Mouse (Mus musculus): ENCODE measurements around the gene S100a4. TPM values are rescaled to one million over a fixed set of nuclear protein-coding genes. Genes with fewer than 3 reads are reported as not detected.

S100a4 gene
- polyA plus RNA-seq, 1 experiment from 2014 or later: 18.3 TPM

DNA sequence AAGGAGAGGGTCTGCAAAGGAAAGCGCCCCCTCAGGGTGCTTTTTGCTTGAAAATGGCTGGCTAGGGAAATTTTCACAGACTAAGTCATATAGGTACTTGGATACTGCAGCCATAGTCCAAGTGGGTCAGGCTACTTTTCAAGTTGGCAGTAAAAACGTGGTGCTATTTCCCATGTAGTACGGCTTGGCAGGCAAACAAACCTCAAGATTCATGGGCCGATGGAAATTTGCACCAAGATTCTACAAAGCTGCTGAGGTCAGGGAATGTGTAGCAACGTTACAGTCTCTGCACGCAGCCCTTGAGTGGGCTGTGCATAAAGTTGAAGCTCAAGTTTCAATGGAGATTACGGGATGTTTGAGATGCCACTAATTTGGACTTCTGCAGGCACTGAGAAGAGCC, 24.1 kb upstream of the S100a4 start:
- Histone ChIP-seq H3K9me3 (replicated peaks; ENCODE audit: low read length) (no peaks in the 10 kb centered on the region), H3K9ac (ENCODE audit: low read depth, low read length) (no peak overlapping the region), H3K36me3 (ENCODE audit: insufficient read depth, low read length) (no peaks in the 10 kb centered on the region), H3K4me1 (replicated peaks; ENCODE audit: insufficient read depth, low read length) (no peaks in the 10 kb centered on the region), H3K27me3 (ENCODE audit: insufficient read depth, low read length) (no peaks in the 10 kb centered on the region), H3K4me3 (replicated peaks; ENCODE audit: low read depth, low read length) (no peak overlapping the region), H3K27ac (no peak overlapping the region), H3K4me2 (ENCODE audit: low read length) (no peak overlapping the region)
- ATAC-seq (replicated peaks; ENCODE audit: low FRiP score, low read depth) (no peak), DNase-seq (ENCODE audit: low spot score) (peak; percentile 65)
- WGBS: 23% methylated on average over 7 of the region's 7 CpGs
- TF ChIP-seq CTCF (IDR thresholded peaks at IDR 0.05; ENCODE audit: low read depth): no peak

DNA sequence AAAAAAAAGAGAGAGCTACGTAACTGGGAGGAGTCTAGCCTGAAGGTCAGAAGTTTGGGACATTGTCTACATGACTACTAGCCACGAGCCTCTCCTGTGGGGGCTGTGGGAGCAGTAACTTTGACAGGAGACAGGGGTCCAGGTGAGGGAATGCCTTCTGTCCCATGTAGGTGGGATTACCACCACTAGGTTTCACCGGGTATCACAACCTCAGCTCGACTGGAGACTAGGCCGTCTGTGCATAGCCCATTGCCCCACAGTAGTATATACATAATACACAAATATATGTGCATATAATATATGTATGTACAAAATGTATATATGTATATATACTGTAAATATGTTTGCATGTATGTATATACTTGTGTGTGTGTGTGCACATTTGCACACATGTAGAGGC, 22.4 kb upstream of the S100a4 start:
- TF ChIP-seq CTCF (IDR thresholded peaks at IDR 0.05; ENCODE audit: low read depth): no peak
- 93% methylated on average over 5 of the region's 5 CpGs for WGBS
- H3K9ac ChIP-seq (ENCODE audit: low read depth, low read length): no peak overlapping the region
- H3K4me2 ChIP-seq (ENCODE audit: low read length): no peak overlapping the region
- ATAC-seq (replicated peaks; ENCODE audit: low FRiP score, low read depth) (no peak), DNase-seq (ENCODE audit: low spot score) (no peak)
- H3K4me1 ChIP-seq (replicated peaks; ENCODE audit: insufficient read depth, low read length): no peaks in the 10 kb centered on the region
- no peak overlapping the region for H3K4me3 ChIP-seq (replicated peaks; ENCODE audit: low read depth, low read length)
- no peaks in the 10 kb centered on the region for H3K9me3 ChIP-seq (replicated peaks; ENCODE audit: low read length)
- H3K27me3 ChIP-seq (ENCODE audit: insufficient read depth, low read length): no peaks in the 10 kb centered on the region
- no peak overlapping the region for H3K27ac ChIP-seq
- no peaks in the 10 kb centered on the region for H3K36me3 ChIP-seq (ENCODE audit: insufficient read depth, low read length)

DNA sequence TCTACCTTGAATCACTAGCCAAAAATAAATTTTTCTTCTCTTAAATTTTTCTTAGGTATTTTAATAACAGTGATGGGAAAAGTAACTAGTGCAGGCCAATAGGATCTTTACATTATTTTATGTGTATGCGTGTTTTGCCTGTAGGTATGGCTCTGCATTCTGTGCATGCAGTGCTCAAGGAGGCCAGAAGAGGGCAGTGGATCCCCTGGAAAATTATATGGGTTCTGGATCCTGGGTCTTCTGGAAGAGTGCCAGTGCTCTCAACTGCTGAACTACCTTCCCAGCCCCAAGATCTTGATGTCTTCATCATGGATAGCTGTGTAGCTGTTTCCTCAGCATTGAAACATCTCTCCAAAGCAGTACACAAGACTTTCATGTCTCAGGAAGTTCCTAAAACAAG, 21.4 kb upstream of the S100a4 start:
- ATAC-seq (replicated peaks; ENCODE audit: low FRiP score, low read depth) (no peak), DNase-seq (ENCODE audit: low spot score) (no peak)
- no peaks in the 10 kb centered on the region for H3K27me3 ChIP-seq (ENCODE audit: insufficient read depth, low read length)
- H3K4me3 ChIP-seq (replicated peaks; ENCODE audit: low read depth, low read length): no peak overlapping the region
- 100% methylated on average over 1 of the region's 1 CpGs for WGBS
- H3K9me3 ChIP-seq (replicated peaks; ENCODE audit: low read length): no peaks in the 10 kb centered on the region
- H3K9ac ChIP-seq (ENCODE audit: low read depth, low read length): no peak overlapping the region
- no peaks in the 10 kb centered on the region for H3K4me1 ChIP-seq (replicated peaks; ENCODE audit: insufficient read depth, low read length)
- no peak overlapping the region for H3K4me2 ChIP-seq (ENCODE audit: low read length)
- TF ChIP-seq CTCF (IDR thresholded peaks at IDR 0.05; ENCODE audit: low read depth): peak; percentile 52
- H3K36me3 ChIP-seq (ENCODE audit: insufficient read depth, low read length): no peaks in the 10 kb centered on the region
- H3K27ac ChIP-seq: no peak overlapping the region

DNA sequence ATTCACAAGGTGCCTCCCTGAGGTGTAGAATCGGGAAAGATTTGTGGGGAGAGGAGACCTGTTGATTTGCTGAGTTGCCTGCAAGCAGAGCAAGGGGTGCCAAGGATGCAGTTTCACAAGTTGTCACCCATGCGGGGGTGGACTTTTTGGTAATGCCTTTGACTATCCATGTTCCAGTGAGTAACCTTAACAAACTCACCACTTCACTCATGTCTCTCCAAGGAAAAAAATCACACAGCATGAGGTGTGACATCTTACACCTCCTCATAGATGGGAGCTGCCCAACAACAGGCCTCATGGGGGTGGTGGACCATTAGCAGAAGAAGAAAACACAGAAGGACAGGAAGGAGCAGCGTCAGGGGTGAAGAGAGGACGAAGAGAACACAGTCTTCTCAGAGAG, 21.0 kb upstream of the S100a4 start:
- no peak for ATAC-seq (replicated peaks; ENCODE audit: low FRiP score, low read depth)
- no peaks in the 10 kb centered on the region for H3K9me3 ChIP-seq (replicated peaks; ENCODE audit: low read length)
- no peak for TF ChIP-seq CTCF (IDR thresholded peaks at IDR 0.05; ENCODE audit: low read depth)
- H3K9ac ChIP-seq (ENCODE audit: low read depth, low read length): no peak overlapping the region
- no peak overlapping the region for H3K4me3 ChIP-seq (replicated peaks; ENCODE audit: low read depth, low read length)
- H3K4me2 ChIP-seq (ENCODE audit: low read length): no peak overlapping the region
- DNase-seq (ENCODE audit: low spot score): no peak
- H3K27ac ChIP-seq: no peak overlapping the region
- WGBS: 75% methylated on average over 4 of the region's 4 CpGs
- H3K27me3 ChIP-seq (ENCODE audit: insufficient read depth, low read length): no peaks in the 10 kb centered on the region
- no peaks in the 10 kb centered on the region for H3K4me1 ChIP-seq (replicated peaks; ENCODE audit: insufficient read depth, low read length)
- H3K36me3 ChIP-seq (ENCODE audit: insufficient read depth, low read length): no peaks in the 10 kb centered on the region

DNA sequence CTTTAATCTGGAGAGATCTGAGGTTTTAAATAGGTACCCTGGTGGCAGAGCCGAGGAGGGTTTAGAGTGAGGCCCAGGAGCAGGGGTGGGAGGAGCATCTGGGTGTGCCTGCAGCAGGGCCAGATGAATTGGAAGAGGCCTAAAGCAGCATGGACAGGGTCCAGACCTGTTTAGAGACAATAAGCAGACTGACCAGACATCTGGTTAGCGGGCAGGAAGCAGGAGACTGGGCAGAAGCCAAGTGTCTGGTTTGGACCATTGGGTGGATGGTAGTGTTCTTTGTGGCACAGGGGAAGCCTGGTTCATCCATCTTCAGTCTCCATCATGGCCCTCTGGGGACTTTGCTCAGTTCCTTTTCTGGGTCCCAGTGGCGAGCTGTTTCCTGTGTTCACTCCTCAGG, 19.7 kb upstream of the S100a4 start:
- Histone ChIP-seq H3K9ac (ENCODE audit: low read depth, low read length) (no peak overlapping the region), H3K9me3 (replicated peaks; ENCODE audit: low read length) (no peaks in the 10 kb centered on the region), H3K27me3 (ENCODE audit: insufficient read depth, low read length) (no peaks in the 10 kb centered on the region), H3K36me3 (ENCODE audit: insufficient read depth, low read length) (no peaks in the 10 kb centered on the region), H3K27ac (no peak overlapping the region), H3K4me1 (replicated peaks; ENCODE audit: insufficient read depth, low read length) (no peaks in the 10 kb centered on the region), H3K4me2 (ENCODE audit: low read length) (no peak overlapping the region), H3K4me3 (replicated peaks; ENCODE audit: low read depth, low read length) (no peak overlapping the region)
- no peak for TF ChIP-seq CTCF (IDR thresholded peaks at IDR 0.05; ENCODE audit: low read depth)
- 55% methylated on average over 3 of the region's 3 CpGs for WGBS
- ATAC-seq (replicated peaks; ENCODE audit: low FRiP score, low read depth): no peak
- DNase-seq (ENCODE audit: low spot score): no peak

DNA sequence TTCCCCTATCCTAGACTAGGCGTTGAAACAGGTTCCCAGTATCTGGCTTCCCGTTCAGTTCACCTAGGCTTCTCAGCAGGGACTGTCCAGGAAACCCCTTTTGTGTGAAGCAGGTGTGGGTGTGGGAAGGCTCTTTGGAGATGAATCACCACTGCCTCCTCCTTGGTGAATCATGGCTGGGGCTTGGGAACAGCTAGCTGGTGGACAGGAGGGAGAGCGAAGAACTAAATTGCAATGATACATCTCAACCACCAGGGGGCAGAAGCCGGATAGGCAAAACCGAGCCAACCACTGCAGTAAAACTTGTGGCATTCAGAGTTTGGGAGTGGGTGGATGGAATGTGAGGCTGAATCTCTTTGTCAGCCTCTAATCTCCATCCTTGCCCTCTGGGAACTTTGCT, 18.0 kb upstream of the S100a4 start:
- Histone ChIP-seq H3K9me3 (replicated peaks; ENCODE audit: low read length) (no peaks in the 10 kb centered on the region), H3K27me3 (ENCODE audit: insufficient read depth, low read length) (no peaks in the 10 kb centered on the region), H3K4me3 (replicated peaks; ENCODE audit: low read depth, low read length) (no peak overlapping the region), H3K9ac (ENCODE audit: low read depth, low read length) (no peak overlapping the region), H3K4me2 (ENCODE audit: low read length) (no peak overlapping the region), H3K36me3 (ENCODE audit: insufficient read depth, low read length) (no peaks in the 10 kb centered on the region), H3K27ac (0 out of 2 replicates have a peak overlapping the region, but pooled peaks have one; percentile 57), H3K4me1 (replicated peaks; ENCODE audit: insufficient read depth, low read length) (no peaks in the 10 kb centered on the region)
- TF ChIP-seq CTCF (IDR thresholded peaks at IDR 0.05; ENCODE audit: low read depth): peak; percentile 97
- 27% methylated on average over 5 of the region's 5 CpGs for WGBS
- DNase-seq (ENCODE audit: low spot score) (peak; percentile 95), ATAC-seq (replicated peaks; ENCODE audit: low FRiP score, low read depth) (peak; percentile 69; the same call in 1 of the 2 replicates)

DNA sequence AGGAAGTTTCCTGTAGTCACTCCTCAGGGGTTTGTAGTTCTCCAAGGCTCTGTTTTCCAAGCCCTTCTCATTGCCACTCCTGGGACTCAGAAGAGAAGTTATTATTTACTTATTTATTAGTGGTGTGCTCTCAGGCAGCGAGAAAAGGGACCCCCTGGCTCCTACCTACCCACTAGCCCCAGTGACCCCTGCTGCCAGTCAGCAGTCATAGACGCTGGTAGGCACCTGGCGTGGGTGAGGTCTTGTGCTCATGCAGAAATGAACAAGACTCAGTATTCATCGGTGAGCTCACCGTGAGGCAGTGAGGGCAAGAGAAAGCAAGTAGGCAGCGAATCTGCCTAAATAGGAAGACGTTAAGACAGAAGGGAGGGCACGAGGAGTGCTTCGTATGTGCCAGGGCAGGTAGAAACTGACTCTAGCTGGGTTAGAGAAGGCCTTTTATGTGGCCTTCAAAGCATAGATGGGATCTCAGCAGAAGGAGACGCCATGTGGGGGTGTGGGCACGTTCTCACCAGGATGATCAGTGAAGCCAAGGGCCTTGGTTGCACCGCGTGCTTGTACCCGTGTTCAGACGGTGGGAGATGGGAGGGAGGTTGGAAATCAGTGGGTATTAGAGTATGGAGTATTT, 17.4 kb upstream of the S100a4 start:
- no peak for DNase-seq (ENCODE audit: low spot score)
- 83% methylated on average over 15 of the region's 15 CpGs for WGBS
- TF ChIP-seq CTCF (IDR thresholded peaks at IDR 0.05; ENCODE audit: low read depth): no peak
- no peak overlapping the region for H3K9ac ChIP-seq (ENCODE audit: low read depth, low read length)
- H3K4me1 ChIP-seq (replicated peaks; ENCODE audit: insufficient read depth, low read length): no peaks in the 10 kb centered on the region
- no peak overlapping the region for H3K4me2 ChIP-seq (ENCODE audit: low read length)
- no peak for ATAC-seq (replicated peaks; ENCODE audit: low FRiP score, low read depth)
- H3K27ac ChIP-seq: peak overlapping the region; percentile 57; the same call in 1 of the 2 replicates
- H3K36me3 ChIP-seq (ENCODE audit: insufficient read depth, low read length): no peaks in the 10 kb centered on the region
- no peaks in the 10 kb centered on the region for H3K9me3 ChIP-seq (replicated peaks; ENCODE audit: low read length)
- H3K27me3 ChIP-seq (ENCODE audit: insufficient read depth, low read length): no peaks in the 10 kb centered on the region
- H3K4me3 ChIP-seq (replicated peaks; ENCODE audit: low read depth, low read length): no peak overlapping the region
